Mouse (Mus musculus): ENCODE data around the gene Rassf5.
A peak's percentile ranks its signal among the peaks of the same experiment; 100 is the strongest.

Rassf5 gene

GRCm38 (mm10) chr1:131245089-131245856 is at the start of gene Rassf5:
TSS of gene Rassf5 (minus strand) at chr1:131245258.
- peak; percentile 28 to 49 for DNase-seq (ENCODE audit: low spot score in 2 of 2)

- no peak for DNase-seq (ENCODE audit: low spot score in 2 of 2)
These were observed 48.8 kb upstream of the Rassf5 start for GRCm38 (mm10) chr1:131293922-131294250.

GRCm38 (mm10) chr1:131293221-131293921 is 48.3 kb upstream of the Rassf5 start:
- DNase-seq (ENCODE audit: low spot score in 2 of 2): no peak

- peak in 1 of 2 experiments; percentile 55 for DNase-seq (ENCODE audit: low spot score in 2 of 2)
These were observed 45.6 kb upstream of the Rassf5 start for GRCm38 (mm10) chr1:131290648-131291047.

- DNase-seq (ENCODE audit: low spot score in 2 of 2): no peak
These were observed 43.9 kb upstream of the Rassf5 start for GRCm38 (mm10) chr1:131288938-131289337.

- DNase-seq (ENCODE audit: low spot score in 2 of 2): no peak
These were observed 42.2 kb upstream of the Rassf5 start for GRCm38 (mm10) chr1:131287267-131287666.

- DNase-seq (ENCODE audit: low spot score in 2 of 2): no peak
These were observed 41.7 kb upstream of the Rassf5 start for GRCm38 (mm10) chr1:131286803-131287202.

- no peak for DNase-seq (ENCODE audit: low spot score in 2 of 2)
These were observed 39.6 kb upstream of the Rassf5 start for GRCm38 (mm10) chr1:131284616-131285015.

- no peak for DNase-seq (ENCODE audit: low spot score in 2 of 2)
These were observed 39.1 kb upstream of the Rassf5 start for GRCm38 (mm10) chr1:131284167-131284566.

- no peak for DNase-seq (ENCODE audit: low spot score in 2 of 2)
These were observed 36.7 kb upstream of the Rassf5 start for GRCm38 (mm10) chr1:131281731-131282130.

- DNase-seq (ENCODE audit: low spot score in 2 of 2): no peak
These were observed 35.2 kb upstream of the Rassf5 start for GRCm38 (mm10) chr1:131280280-131280679.

- DNase-seq (ENCODE audit: low spot score in 2 of 2): no peak
These were observed 34.4 kb upstream of the Rassf5 start, which contains the start of gene Ikbke for GRCm38 (mm10) chr1:131279456-131279776. TSS of gene Ikbke (minus strand) at chr1:131279606.

GRCm38 (mm10) chr1:131278606-131279455 is 33.8 kb upstream of the Rassf5 start:
- no peak for DNase-seq (ENCODE audit: low spot score in 2 of 2)

GRCm38 (mm10) chr1:131276831-131277230 is 31.8 kb upstream of the Rassf5 start:
- DNase-seq (ENCODE audit: low spot score in 2 of 2): no peak

- DNase-seq (ENCODE audit: low spot score in 2 of 2): no peak
These were observed 30.5 kb upstream of the Rassf5 start for GRCm38 (mm10) chr1:131275577-131275976.

GRCm38 (mm10) chr1:131274725-131275539 is 29.9 kb upstream of the Rassf5 start:
- no peak for DNase-seq (ENCODE audit: low spot score in 2 of 2)

GRCm38 (mm10) chr1:131269797-131270578 is 24.9 kb upstream of the Rassf5 start:
- DNase-seq (ENCODE audit: low spot score in 2 of 2): peak in 1 of 2 experiments; percentile 81

GRCm38 (mm10) chr1:131268776-131269175 is 23.7 kb upstream of the Rassf5 start:
- no peak for DNase-seq (ENCODE audit: low spot score in 2 of 2)

GRCm38 (mm10) chr1:131263905-131264304 is 18.8 kb upstream of the Rassf5 start:
- no peak for DNase-seq (ENCODE audit: low spot score in 2 of 2)

- DNase-seq (ENCODE audit: low spot score in 2 of 2): peak in 1 of 2 experiments; percentile 66
These were observed 15.2 kb upstream of the Rassf5 start for GRCm38 (mm10) chr1:131260309-131260656.
